Mouse (Mus musculus) layer of hippocampus, postnatal 14 days (tissue): Measurements from ENCODE around the gene Ndufs6. TPM values are rescaled to one million over a fixed set of nuclear protein-coding genes. Genes with fewer than 3 reads are reported as not detected.

Experiments
- total RNA-seq, 2 experiments: library from RNA; stranded (reverse); gene quantifications; 2 replicates each; pipeline ENCODE4 v1.2.3; 2021

Ndufs6 gene
- total RNA-seq, 2 experiments from 2014 or later = 178 to 180 TPM

Other genes with a start within 250 kb of the Ndufs6 start
- gene Irx4, start 68.1 kb downstream of the Ndufs6 start, total RNA-seq = not detected
- gene Mrpl36, start within 50 bp of the Ndufs6 start, total RNA-seq = 10 to 100 TPM; 34.3 to 38.2 TPM
- 10 to 100 TPM; 53.9 to 56.5 TPM for gene Lpcat1, start 138.7 kb upstream of the Ndufs6 start, total RNA-seq
- gene Slc6a3, start 208.2 kb upstream of the Ndufs6 start, total RNA-seq = under 1 TPM; 0.16 to 0.29 TPM